Mouse (Mus musculus): ENCODE data around the gene Tmem213.
A peak's percentile ranks its signal among the peaks of the same experiment; 100 is the strongest.

Tmem213 gene

DNA sequence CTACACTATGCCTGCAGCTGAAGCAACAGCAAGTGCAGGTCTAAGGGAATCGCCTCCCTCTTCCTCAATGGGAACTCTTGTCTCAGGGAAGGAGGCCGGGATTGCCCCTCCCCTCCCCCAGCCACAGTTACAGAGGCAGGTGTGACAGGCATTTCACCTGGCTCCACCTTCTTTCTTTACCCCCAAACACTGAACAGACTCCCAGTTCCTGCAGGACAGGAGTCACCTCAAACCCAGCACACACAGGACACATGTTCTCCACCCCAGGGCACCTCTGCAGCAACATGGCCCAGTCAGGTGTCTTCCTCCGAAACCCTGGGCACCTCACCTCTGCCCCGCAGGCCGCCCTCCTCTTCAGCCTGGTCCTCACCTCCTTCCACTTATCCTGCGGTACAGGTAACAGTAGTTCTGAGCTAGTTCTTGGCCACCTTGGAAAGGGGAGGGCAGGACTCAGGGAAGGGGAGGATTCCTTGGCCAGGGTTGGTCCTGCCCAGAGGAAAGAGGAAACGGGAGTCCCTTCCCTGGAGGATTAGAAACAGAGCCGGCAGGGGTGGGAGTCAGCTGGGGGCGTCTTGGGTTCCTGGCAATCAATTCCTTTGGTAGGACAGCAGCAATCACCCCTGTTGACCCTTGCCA lies at the start of gene Tmem213:
Gene Tmem213 (plus strand): TSS at position 96 of the 636 bp plus-strand sequence.
- no peak for DNase-seq

DNA sequence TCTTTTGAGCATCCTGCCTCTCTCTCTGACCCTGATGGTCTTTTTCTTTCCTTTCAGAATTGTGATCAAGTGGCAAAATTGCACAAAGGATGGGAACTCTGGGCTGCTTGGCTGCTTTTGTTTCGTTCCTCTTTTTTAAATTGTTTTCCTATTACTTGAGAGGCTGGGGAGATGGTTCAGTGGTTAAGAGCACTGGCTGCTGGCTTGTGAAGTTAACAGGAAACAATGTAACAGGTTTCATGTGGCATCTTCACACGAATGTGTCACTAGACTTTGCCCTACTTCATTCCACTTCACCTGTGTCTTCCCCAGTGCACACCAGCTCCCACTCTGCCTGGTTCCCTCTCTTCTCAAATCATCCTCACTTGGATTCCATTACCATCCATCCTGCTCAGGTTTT lies 44.4 kb upstream of the Tmem213 start:
- DNase-seq = no peak

DNA sequence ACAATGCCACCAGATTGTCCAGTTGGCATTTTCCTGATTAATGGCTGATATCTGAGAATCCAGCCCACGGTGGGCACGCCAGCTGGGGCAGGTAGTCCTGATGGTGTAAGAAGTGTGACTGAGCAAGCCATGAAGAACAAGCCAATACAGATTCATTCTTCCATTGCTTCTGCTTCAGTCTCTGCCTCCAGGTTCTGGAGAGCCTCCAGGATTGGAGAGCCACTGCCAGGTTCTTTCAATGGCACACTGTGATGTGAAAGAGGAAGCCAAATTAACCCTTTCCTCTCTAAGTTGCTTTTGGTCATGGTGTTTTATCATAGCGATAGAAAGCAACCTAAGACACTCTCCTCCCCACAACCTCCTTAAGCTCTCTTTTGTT lies 43.9 kb upstream of the Tmem213 start:
- peak; percentile 82 for DNase-seq

DNA sequence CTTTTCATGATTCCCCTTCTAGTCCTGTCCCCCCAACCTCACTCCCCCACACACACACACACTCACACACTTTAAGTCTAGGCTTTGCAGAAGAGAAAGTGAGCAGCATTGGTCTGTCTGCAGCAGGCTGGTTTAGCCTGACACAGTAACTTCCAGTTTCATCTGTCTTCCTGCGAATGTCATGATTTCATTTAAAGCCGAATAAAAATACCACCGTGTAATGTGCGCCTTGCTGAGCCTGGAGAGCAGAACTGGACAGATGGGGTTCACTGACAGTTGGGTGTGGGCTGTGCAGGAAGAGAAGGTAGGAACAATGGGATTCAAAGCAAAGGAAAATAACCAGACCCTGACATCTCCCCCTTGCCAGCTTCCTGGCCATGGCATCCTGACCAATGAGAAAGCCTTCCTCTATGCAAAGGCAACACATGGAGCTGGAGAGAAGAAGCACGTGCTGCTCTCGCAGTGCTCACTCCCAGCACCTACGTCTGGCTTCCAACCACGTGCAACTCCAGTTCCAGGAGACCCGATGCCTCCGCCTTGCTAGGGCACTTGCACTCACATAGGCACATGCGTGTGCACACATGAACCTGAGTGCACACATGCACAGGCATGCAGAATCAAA lies 43.4 kb upstream of the Tmem213 start:
- DNase-seq = no peak

DNA sequence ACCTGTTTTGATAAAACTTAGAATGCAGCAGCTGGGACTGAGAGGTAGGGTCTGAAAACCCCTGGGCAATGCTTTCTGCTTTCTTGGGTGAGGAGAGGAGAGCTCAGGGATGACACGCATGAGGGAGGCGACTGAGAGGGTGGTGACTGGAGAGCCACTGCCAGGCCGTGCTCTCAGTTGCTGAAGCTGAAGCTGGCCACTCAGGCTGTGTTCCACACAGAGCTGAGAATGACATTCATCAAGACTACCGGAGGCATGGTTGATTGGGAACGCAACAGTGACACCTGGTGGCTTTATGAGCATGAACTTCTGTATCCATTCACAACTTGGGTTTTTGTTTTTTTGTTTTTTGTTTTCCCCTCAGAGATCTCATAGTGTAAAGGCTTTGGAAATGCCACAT lies 42.8 kb upstream of the Tmem213 start:
- DNase-seq = peak; percentile 95

DNA sequence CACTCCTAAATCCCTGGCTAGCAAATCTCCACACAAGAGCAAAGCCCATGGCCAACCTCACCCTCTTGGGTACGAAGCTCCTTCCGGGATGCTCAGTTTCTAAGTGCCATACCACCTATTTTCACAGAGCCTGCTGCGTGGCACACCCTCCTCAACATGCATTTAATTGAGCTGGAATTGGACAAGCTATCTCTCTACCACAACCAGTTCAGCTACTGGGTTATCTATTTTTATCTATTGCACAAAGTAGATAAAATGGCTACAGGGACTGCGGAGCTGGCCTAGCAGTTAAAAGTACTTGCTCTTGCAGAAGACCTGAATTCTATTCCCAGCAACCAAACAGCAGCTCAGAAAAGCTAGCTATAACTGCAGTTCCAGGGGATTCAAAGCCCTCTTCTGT lies 37.8 kb upstream of the Tmem213 start:
- no peak for DNase-seq

DNA sequence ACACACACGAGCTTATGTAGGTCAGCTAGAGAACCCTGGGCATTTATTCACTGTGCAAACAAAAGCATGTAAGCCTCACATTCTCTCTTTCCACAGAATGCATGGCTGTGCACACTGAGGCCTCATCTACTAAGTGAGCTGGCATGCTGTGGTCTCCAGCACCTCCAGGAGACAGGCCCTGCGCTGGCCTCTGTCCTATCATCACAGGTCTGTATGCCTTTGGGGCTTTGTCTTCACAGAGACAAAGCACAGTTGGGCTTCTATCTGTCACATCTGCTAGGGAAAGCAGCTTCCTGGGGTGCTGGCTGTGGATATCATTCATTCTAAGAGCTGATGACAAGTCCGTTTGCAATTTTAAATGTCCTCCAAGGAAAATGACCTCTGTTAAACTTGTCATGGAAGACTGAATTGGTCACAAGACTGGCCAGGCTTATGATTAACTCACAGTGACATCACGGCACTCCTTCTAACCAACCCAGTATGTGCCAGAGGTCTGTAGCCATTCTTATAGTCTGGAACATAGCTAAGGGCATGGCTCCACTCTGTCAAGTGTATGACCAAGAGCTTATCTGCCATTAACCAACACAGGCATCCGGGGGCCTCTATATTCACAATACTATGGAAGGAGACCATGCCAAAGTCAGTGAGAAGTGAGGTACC lies 36.8 kb upstream of the Tmem213 start:
- DNase-seq = no peak

DNA sequence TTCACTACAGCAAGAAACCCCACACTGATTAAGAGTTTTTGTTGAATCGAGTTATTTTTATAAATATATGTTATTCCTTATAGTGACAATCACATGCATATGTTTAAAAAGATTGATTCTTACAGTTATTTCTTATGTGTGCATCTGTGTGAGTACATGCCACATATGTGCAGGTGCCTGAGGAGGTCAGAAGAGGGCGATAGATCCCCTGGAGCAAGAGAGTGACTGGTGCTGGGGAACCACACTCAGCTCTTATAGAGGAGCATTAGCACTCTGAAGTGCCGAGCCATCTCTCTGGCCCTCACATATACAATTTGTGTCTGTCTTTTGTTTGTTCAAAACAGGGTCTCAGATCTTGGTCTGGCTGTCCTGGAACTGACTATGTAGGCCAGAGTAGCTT lies 35.5 kb upstream of the Tmem213 start:
- no peak for DNase-seq

DNA sequence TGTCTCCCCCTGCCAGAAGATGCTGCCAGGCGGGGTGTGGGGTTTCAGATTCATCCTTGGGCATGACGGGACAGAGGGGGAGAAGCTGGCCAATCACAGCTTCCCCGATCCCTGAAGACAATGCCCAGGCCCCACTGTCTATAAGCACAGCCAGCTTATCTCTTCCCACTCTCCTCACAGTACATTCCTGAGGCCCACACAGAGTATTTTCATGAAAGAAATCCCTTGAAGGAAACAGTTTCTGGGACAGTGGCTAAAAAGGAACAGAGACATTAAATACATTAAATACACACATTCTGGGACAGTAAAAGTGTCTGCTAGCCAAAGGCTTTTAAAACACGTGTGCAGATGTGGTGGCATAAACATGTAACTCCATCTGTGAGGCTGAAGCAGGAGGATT lies 28.7 kb upstream of the Tmem213 start:
- no peak for DNase-seq

DNA sequence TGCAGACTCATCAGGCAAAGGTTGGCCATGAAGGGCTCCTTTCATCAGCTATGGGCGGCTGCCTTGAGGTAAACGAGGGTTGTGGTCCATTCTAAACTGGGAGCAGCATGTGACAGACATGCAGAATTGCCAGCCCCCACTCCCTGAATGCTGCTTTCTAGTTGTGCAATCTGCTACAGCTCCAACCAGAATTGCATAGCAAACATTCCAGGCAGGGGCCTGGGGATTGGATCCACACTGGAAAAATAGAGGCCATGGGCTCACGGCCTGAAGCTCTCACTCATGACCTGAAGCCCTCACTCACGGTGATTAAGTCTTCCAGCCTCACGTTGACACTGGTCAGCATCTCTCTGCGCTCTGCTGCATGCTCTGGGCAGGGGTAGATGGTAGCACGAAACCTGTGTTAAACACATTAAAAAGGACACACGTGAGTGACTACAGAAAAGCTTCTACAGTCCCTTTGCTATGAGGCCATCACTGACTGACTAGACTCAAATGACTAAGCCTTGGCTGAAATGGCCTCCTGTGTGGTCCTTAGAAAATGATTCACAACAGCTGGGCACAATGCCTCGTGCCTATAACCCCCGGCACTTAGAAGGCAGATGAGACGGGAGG lies 27.2 kb upstream of the Tmem213 start:
- DNase-seq = peak; percentile 95

DNA sequence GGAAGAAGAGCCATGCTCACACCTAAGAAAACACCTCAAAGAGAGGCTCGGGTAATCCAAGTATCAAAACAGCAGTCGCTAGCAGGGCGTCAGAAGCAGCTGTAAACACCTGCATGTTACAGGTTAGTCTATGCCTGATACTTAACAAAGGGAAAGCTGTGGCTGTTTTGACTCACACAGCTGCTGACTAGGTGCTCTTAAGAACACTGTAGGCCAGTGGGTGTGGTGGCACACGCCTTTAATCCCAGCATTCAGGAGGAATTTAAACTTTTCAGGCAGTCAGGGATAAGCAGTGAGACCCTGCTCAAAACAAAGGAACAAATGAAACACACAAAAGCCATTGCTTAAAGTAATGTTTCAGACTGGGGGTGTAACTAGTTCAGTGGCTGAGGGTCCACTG lies 25.9 kb upstream of the Tmem213 start:
- DNase-seq = no peak

DNA sequence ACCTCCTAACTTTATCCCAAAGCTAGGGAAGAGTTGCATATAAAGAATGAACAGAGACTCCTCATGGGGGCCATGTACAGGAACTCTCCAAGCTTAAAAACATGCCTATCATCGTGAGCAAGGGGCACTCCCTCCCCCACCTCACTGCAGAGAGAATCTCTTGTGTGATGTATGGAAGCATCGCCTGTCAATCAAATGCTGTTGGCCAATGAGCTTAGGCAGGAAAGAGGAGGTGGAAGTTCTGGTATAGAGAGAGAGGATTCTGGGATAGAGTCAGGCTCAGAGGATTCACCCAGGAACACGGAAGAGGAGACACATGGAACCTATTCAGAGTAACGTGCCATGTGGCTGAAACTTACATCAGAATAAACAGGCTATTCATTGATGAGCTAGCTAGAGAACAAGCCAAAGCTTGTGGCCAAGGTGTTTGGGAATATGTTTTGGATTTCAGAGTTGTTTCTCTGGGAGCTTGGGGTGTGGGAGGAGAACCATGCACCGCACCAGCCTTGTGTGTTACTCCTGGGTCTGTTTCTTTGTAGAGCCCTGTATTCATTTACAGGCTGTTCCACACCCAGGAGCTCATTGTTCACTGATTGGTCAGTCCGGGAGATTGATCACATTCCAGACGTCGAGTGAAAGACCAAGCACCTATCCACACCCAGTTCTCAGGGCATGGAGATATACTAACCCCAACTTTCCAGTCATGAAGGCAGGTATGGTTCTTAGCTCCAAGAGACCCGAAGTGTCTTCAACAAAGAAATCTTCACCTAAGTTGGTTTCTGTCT lies 21.6 kb upstream of the Tmem213 start:
- DNase-seq = no peak

DNA sequence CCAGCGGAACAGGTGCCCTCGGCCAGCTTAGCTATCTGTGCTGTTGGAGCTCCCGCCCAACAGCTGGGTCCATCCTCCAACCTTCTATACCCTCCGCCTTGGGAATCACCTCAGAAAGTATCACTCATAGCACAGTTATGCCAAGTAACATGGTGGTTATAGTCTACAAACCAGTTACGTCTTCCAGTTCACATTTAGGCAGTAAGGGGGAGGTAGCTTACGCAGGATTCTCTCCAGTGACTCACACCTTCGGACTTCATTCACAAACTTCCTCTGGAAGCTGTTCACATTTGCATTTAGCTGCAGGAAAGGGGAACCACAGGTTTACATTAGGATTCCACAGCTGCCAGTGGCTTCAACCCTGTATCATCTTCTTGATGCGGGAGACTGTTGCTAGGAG lies 16.5 kb upstream of the Tmem213 start:
- DNase-seq = no peak

DNA sequence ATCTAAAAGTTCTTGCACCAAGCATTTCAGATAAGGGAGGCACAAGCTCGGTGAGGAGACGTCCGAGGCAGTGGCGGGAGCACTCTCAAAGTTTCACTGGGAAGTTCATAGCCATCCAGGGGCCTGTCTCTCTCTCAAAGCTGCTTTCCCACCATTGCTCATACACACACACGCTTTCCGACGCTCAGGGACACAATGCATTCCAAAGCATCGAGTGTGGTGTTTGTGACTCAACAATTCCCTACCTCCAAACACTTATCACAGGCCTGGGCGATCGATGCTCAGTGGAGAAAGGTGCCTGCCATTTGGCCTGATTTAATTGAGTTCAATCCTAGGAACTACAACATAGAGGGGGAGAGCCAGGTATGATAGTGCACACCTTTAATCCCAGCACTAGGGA lies 14.4 kb upstream of the Tmem213 start:
- no peak for DNase-seq

DNA sequence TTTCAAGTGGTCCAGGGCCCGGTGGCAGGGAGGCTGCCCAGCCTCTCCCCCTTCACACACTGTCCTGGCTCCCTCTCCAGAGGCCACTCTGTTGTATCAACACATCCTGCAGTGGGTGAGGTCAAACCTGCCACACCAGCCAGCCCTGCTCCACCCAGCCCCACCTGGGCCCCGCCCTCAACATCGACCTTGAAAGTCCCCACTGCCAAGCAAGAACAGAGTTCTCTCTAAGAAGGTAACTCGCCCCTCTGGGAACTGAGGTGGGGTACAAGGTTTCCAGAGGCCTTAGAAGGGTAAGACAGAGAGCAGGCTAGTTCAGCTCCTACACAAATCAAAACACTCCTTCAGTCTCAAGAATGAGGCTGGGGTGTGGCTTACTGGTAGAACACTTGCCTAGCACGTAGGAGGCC lies 12.1 kb upstream of the Tmem213 start:
- DNase-seq = no peak

DNA sequence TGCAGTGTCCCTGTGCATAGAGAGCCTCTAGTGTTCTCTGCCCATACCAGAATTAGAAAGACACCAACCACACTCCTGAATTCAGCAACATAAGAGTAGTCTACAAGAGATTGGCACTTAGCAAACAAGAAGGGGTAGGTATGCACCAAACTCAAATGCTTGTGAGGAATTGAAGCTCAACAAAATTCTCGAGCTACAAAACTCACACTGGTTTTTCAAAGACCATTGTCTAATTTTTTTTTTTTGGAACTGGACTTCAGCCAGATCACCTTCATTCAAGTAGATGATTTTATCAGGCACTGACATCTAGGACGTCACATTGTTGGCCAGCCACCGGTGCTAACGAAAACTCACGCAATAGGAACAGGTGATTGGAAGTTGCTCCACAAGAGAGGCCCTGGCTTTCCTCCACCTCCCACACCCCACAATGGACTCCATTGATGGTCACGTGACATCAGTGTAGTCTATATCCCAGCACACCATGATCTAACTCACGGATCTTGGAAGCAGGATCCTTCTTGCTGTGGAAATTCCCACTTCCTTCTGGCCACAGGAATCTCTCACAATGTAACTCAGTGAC lies 6.7 kb upstream of the Tmem213 start:
- DNase-seq = no peak

DNA sequence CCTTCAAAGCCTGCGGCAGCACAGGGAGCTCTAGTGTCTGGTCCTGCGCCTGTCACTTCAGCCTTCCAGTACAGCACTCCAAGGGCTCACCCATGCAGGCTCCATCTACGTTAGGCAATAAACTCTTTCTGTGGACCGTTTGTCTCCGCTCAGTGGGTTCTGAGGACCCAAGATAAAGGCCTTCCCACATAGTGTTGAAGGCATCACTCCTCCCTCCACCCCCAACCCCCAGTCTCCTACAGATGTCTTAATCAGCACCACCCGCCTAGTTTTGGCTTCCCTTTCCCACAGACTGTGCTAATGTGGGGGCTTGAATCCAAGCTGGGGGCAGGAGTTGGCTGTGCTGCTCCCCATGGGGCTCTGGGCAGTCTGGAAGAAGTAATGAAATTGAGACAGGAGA lies 5.3 kb upstream of the Tmem213 start:
- DNase-seq = no peak

DNA sequence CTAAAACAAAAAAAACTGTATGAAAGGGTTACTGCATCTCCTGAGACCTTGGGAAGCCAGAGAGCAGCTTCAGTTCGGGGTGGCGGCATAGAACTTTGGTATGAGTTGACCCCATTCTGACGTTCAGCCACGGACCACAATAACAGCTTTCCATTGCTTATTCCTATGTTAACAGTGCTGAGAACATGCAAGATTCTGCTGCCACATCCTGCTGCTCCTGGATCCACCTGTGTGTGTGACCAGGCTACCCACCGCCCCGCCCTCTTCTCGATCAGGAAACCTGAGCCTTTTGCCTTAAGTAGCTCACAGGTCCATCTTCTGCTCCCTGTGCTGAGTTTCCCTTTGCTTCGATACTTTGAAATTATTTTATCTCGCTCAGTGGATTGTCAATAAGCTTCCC lies 3.1 kb upstream of the Tmem213 start:
- DNase-seq = peak; percentile 72

DNA sequence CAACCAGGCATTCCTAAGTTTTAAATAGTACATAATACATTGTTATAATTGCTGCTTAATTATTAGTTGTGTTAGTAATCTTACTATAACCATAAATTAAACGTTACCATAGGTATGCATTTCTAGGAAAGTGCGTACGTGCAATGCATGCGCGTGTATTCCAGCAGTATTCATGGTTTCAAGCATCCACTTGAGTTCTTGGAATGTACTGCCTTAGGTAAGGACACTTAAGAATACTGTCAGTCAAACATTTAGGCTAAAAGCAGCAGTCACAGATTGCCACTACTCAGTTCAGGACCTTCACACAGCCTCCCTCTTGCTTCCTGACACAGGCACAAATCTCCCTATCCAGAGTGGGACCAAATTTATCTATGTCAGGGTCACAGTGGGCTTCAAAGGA lies 606 bp upstream of the Tmem213 start:
- no peak for DNase-seq

DNA sequence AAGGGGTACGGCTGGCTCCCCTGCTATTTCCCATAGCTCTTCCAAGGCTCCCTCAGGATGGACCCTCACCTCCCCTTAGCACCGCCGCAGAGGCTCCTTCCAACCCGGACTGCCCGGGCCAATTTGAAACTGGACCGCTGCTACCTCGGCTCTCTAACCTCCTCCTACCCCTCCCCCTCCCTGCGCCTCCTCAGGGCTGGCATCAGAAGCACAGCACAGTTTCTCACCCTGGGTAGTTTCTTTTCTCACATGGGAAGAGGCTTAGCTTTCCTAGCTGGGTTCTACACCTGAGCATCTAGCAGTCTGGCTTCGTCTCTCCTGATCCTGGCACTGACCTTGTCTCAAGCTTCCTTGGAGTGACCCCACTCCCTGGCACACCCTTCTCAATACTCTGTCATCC lies 816 bp downstream of the Tmem213 start:
- no peak for DNase-seq

DNA sequence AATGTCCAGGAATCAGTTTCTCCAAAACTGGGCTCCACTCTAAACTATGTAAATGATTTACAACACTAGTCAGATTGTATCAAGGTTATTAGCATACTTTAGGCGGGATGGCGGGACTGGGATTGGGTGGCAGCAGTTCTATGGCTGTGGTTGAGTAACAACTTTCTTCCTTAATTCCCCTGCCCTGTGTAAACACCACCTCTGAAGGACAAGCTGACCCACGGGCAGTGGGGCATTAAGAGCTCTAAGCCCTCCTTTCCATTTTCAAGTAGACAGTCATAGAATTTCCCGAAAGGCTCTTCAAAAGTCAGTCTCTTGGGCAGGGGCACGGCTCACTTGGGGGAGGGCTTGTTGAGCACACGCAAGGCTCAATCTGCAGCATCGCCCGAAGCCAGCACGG lies 1.8 kb downstream of the Tmem213 start:
- no peak for DNase-seq

DNA sequence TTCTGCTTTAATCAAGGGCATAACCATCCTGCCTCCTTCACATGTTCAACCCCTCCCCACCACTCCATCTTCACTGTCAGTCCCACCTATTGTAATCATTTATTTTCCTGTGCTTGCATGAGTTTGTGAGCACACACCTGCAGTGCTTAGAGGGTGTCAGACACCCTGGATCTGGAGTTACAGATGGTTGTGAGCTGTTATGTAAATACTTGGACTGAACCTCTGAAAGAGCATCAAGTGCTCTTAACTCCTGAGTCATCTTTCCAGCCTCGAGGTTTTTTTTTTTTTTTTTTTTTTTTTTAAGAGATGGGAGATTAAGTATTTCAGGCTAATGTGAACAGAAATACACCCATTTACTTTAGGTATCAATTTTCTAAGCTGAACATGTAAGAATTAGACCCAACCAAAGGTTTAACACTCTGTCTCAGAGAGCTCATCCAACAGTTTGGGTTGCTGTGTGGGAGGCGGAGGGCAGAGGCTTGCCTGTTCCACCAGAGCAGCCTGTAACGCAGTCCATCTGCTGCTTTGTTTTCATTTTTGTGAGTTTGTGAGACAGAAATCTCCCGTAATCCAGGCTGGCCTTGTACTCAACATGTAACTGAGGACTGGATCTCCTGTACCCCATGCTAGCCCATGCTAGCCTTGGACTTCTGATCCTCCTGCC lies 7.2 kb downstream of the Tmem213 start:
- DNase-seq = no peak
